Mouse (Mus musculus): ENCODE results near the gene Tsc2. TPM values are rescaled to one million over a fixed set of nuclear protein-coding genes. Genes with fewer than 3 reads are reported as not detected.
"Not testable (repeated sequence)": the region's sequence is repeated elsewhere in the genome, so short reads cannot be mapped to it uniquely, and the experiment has no call there.

Tsc2 gene
- polyA plus RNA-seq, 1 experiment from 2014 or later: 81.0 TPM

DNA sequence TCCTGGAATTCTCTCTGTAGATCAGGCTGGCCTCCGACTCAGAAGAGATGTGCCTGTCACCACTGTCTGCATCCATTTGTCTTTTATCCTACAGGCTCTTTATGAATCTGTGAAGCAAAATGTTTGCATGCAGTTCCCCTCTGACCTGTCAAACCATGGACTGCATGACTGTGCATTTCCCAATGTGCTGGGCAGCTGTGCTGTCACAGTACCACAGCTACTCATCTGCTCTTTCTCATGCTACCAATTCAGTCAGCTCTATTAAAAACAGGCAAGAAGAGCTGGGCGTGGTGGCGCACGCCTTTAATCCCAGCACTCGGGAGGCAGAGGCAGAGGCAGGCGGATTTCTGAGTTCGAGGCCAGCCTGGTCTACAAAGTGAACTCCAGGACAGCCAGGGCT, 34.6 kb upstream of the Tsc2 start:
- peaks cover 26% of the 10 kb centered on the region for H3K4me1 ChIP-seq (replicated peaks)
- ATAC-seq (ENCODE audit: low FRiP score, low read depth); H3K36me3 ChIP-seq; H3K27me3 ChIP-seq; H3K9me3 ChIP-seq; H3K4me2 ChIP-seq; H3K4me3 ChIP-seq; H3K27ac ChIP-seq (replicated peaks); H3K9ac ChIP-seq: not testable (repeated sequence)
- 71% methylated on average over 7 of the region's 7 CpGs for WGBS

DNA sequence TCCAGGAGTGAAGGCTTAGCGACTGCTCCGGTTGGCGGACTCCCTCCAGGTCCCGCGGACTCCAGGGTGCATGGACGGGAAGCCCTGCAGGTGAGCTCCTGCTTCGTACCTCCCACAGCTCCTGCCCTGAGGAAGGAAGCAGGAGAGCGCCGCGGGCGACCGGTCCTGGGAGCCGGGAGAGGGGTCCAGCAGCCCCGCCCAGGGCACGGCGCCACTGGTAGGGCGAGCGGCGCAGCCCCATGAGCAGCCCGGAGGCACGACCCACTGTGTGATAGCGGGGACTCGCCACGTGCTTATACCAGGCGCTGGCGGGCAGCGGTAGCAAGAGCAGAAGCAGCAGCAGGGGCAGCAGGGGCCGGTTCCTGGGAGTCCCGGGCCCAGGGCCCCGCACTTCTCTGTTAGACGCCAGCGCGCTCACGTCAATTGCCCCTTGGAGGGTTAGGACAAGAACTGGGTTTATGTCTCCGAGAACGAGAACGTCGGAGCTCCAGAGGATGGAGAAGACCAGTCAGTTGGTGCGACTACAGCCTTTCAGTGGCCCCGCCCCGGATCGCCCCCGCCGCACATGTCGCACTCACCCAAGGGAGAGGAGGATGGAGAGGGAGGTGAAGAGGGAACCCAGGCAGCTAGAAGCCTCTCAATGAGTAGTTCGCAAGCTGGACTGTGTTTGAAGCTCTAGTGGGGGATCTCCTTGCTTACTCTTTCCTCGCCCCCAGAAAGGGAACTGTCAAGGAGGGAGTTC, 25.8 kb upstream of the Tsc2 start, which contains the start of gene Npw:
Gene Npw, minus strand, starts transcription at position 441 of the 742 bp plus-strand sequence.
- no peaks in the 10 kb centered on the region for H3K36me3 ChIP-seq
- WGBS: 2% methylated on average over 45 of the region's 47 CpGs
- H3K4me1 ChIP-seq (replicated peaks): peaks cover 15% of the 10 kb centered on the region
- no peaks in the 10 kb centered on the region for H3K9me3 ChIP-seq
- peak within 1 kb of the TSS; percentile 31; the same call in 1 of the 2 replicates for H3K9ac ChIP-seq
- H3K4me2 ChIP-seq: peak within 1 kb of the TSS; percentile 64
- no peak for ATAC-seq (ENCODE audit: low FRiP score, low read depth)
- no peak within 1 kb of the TSS for H3K27ac ChIP-seq (replicated peaks)
- peak within 1 kb of the TSS; percentile 31 for H3K4me3 ChIP-seq
- H3K27me3 ChIP-seq: peaks cover 40% of the 10 kb centered on the region

DNA sequence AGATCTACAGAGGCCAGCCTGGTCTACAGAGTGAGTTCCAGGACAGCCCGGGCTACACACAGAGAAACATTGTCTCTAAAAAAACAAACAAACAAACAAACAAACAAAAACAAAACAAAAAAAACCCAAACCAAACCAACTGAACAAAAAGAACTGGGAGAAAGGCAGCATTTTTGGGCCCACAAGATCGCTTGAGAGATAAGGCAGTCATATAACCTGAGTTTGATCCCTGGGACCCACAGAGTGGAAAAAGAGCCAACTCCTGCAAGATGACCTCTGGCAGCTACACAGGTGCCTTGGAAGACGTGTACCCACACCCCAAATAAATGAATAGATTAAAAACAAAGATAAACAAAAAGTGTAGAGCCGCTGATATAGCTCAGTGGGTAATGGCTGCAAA, 22.5 kb upstream of the Tsc2 start:
- no peak overlapping the region for H3K9ac ChIP-seq
- 79% methylated on average over 4 of the region's 4 CpGs for WGBS
- H3K4me1 ChIP-seq (replicated peaks): peaks cover 22% of the 10 kb centered on the region
- H3K9me3 ChIP-seq: no peaks in the 10 kb centered on the region
- no peak overlapping the region for H3K27ac ChIP-seq (replicated peaks)
- ATAC-seq (ENCODE audit: low FRiP score, low read depth): no peak
- H3K4me3 ChIP-seq: no peak overlapping the region
- H3K4me2 ChIP-seq: no peak overlapping the region
- no peaks in the 10 kb centered on the region for H3K36me3 ChIP-seq
- H3K27me3 ChIP-seq: peaks cover 41% of the 10 kb centered on the region

DNA sequence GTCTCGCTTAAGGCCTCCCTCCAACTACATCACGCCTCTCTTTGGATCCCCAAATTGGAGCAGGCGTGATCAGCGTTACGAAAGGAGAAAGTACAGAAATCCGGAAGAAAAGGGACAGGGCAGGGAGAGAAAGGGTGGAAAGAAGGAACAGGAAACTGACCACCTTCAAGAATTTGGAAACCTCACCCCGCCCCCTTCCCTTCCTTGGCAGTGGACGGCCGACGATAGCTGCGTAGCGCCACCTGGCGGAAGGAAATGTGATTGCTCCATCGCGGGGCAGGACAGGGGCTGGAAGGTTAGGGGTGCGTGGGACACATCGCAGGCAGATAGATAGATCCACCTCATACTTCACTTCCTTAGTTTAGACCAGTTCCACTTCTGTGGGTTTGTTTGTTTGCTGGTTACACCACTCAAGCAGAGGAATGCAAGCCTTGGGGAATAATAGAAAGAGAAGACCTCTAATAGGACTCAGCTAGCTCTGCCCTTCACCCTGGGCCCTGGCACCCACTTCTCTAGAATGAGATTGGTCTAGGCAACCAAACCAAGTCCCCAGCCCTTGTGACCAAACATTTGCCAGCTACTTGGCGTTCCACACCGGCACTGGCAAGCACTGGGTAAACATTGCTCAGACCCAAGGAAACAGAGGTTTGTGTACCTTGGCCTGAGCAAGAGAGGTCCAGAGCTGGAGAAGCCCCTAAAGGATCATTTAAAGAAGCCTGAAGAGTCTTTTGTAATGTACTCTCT, 21.7 kb upstream of the Tsc2 start:
- ATAC-seq (ENCODE audit: low FRiP score, low read depth): no peak
- H3K36me3 ChIP-seq: no peaks in the 10 kb centered on the region
- WGBS: 4% methylated on average over 19 of the region's 19 CpGs
- peaks cover 33% of the 10 kb centered on the region for H3K27me3 ChIP-seq
- no peak overlapping the region for H3K27ac ChIP-seq (replicated peaks)
- H3K4me2 ChIP-seq: peak overlapping the region; percentile 55
- 0 out of 2 replicates have a peak overlapping the region, but pooled peaks have one; percentile 4 for H3K9ac ChIP-seq
- H3K9me3 ChIP-seq: no peaks in the 10 kb centered on the region
- H3K4me1 ChIP-seq (replicated peaks): peaks cover 30% of the 10 kb centered on the region
- peak overlapping the region; percentile 28 for H3K4me3 ChIP-seq

DNA sequence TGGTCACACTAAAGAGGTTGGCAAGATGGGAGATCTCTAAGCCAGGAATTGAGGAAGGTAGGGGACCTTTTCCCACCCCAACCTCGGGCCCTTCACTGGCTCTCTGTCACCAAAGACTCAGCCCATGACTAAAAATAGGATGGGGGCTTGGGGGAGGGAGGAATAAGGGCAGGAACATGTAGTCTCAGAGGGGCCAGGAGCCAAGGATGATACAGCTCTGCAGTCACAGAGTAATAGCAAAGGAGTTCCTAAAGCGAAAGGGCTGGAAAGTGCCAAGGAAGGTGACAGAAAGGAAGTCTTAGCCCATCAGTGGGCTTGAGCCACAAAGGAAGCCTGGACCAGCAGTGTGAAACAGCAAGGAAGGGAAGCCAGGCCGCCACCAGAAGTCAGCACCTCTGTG, 19.4 kb upstream of the Tsc2 start:
- Histone ChIP-seq H3K27ac (replicated peaks) (no peak overlapping the region), H3K27me3 (peaks cover 11% of the 10 kb centered on the region), H3K4me2 (no peak overlapping the region), H3K36me3 (no peaks in the 10 kb centered on the region), H3K9me3 (no peaks in the 10 kb centered on the region), H3K4me1 (replicated peaks) (peaks cover 23% of the 10 kb centered on the region), H3K4me3 (no peak overlapping the region), H3K9ac (no peak overlapping the region)
- 77% methylated on average over 3 of the region's 3 CpGs for WGBS
- no peak for ATAC-seq (ENCODE audit: low FRiP score, low read depth)

DNA sequence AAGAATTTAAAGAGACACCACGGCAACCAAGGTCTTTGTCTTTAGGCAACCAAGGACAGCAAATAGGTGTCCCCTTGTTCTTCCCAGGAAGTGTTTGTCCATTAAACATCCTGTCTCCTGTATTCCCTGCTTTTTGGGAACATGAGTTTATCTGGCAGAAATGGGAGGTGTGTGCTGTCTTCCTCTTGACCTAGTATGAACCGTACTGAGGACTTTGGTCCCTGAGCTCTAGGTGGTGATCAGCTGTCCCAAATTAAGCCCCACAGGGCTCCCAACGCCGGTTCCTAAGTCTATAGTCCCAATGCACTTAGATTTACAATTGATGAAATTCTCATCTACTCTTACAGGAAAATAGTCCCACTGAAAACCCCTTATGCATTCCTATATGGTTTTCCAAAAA, 18.3 kb upstream of the Tsc2 start:
- ATAC-seq (ENCODE audit: low FRiP score, low read depth): no peak
- peak overlapping the region; percentile 92 for H3K4me2 ChIP-seq
- H3K9me3 ChIP-seq: no peaks in the 10 kb centered on the region
- H3K4me1 ChIP-seq (replicated peaks): peaks cover 23% of the 10 kb centered on the region
- 78% methylated on average over 4 of the region's 4 CpGs for WGBS
- H3K4me3 ChIP-seq: peak overlapping the region; percentile 72
- H3K9ac ChIP-seq: peak overlapping the region; percentile 87; the same call in 1 of the 2 replicates
- H3K27me3 ChIP-seq: 0 out of 2 replicates have a peak, but pooled peaks cover 7% of the 10 kb centered on the region
- H3K27ac ChIP-seq (replicated peaks): 0 out of 2 replicates have a peak overlapping the region, but pooled peaks have one; percentile 80
- no peaks in the 10 kb centered on the region for H3K36me3 ChIP-seq

DNA sequence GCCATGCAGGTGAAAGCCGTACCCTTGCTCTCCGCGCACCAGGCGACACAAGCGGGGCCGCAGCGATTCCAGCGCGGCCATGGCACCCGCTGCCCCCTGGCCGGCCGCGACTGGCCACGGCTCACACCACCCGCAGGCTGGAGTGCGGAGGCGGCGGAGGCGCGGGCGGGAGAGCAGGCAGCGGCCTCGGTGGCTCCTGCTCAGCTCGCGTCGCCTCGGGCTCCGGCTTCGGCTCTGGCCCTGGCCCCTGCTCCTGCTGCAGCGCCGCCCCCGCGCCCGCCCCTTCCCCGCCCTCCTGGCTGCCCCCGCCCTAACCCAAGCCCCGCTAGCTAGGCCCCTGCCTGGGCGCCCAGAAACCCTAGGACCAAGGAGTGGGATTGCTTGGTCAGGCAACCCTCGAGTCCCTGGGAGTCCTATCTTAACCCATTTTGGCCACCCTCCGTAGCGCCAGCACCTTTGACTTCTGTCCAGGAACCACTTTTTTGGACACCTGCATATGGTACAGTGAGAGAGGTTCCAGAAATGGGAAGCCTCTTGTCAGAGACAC, 17.7 kb upstream of the Tsc2 start, which contains the start of gene Slc9a3r2:
Gene Slc9a3r2, minus strand, starts transcription at position 258 of the 547 bp plus-strand sequence.
- 0 out of 2 replicates have a peak, but pooled peaks cover 7% of the 10 kb centered on the region for H3K27me3 ChIP-seq
- peak within 1 kb of the TSS; percentile 80 for H3K27ac ChIP-seq (replicated peaks)
- peak within 1 kb of the TSS; percentile 92 for H3K4me2 ChIP-seq
- H3K4me1 ChIP-seq (replicated peaks): peaks cover 23% of the 10 kb centered on the region
- 2% methylated on average over 21 of the region's 41 CpGs for WGBS
- no peaks in the 10 kb centered on the region for H3K36me3 ChIP-seq
- H3K9me3 ChIP-seq: no peaks in the 10 kb centered on the region
- H3K4me3 ChIP-seq: peak within 1 kb of the TSS; percentile 72
- H3K9ac ChIP-seq: peak within 1 kb of the TSS; percentile 87
- ATAC-seq (ENCODE audit: low FRiP score, low read depth): peak; percentile 72

DNA sequence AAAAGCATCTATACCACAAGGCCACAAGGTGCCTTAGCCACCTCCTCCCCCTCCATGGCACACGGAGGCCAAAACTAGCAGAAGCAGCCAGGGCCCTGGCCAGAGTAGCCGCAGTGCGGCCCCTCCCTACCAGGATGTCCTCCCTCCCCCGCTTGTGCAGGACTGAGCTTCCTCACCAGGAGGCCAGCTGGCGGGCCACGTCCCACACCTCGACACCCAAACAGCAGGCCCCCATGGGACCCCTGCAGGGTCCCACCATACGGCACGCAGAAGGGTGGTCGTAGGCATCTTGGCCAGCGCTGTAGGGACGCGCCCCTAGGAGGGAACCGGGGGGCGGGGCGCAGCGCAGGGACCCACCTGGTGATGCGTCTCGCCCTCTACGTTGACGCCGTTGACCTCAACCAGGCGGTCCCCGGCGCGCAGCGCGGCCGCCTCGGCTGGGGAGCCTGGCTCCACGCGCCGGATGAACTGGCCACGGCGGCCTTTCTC, 17.2 kb upstream of the Tsc2 start:
- Histone ChIP-seq H3K4me2 (peak overlapping the region; percentile 92), H3K27ac (replicated peaks) (peak overlapping the region; percentile 80), H3K27me3 (0 out of 2 replicates have a peak, but pooled peaks cover 7% of the 10 kb centered on the region), H3K4me3 (peak overlapping the region; percentile 72), H3K9me3 (no peaks in the 10 kb centered on the region), H3K4me1 (replicated peaks) (peaks cover 23% of the 10 kb centered on the region), H3K36me3 (no peaks in the 10 kb centered on the region), H3K9ac (peak overlapping the region; percentile 87)
- under 1% methylated on average over 32 of the region's 35 CpGs for WGBS
- peak; percentile 50; the same call in 1 of the 2 replicates for ATAC-seq (ENCODE audit: low FRiP score, low read depth)

DNA sequence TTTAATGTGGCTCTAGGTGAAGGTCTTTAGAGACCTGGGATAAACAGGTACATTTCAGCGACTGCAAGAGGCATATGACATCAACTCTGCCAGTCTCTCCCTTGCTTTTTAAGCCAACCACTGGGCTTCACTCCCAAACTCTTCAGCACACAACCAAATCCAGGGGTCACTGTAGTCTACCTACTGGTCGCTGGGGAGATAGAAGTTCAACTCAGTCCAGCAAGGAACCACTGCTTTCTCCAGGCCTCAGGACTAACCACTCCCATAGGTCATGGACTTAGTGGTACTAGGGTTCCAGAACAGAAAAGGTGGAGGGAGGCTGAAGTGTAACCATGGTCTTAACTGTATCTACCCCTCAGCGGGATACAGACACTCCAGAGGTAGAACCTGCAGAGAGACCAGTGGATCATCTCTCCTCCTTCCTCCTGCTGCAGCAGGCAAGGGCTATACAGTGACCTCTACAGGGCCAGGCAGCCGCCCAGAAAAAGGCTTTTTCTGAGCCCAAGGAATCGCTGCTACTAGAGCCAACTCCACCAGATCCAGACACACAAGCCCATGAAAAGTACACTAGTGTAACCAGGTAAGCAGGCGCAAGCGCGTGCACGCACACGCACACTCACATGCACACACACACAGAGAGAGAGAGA, 16.4 kb upstream of the Tsc2 start:
- Histone ChIP-seq H3K4me3 (peak overlapping the region; percentile 72), H3K36me3 (no peaks in the 10 kb centered on the region), H3K27ac (replicated peaks) (peak overlapping the region; percentile 80; the same call in 1 of the 2 replicates), H3K9ac (peak overlapping the region; percentile 87; the same call in 1 of the 2 replicates), H3K27me3 (0 out of 2 replicates have a peak, but pooled peaks cover 7% of the 10 kb centered on the region), H3K4me2 (peak overlapping the region; percentile 92), H3K9me3 (no peaks in the 10 kb centered on the region), H3K4me1 (replicated peaks) (peaks cover 19% of the 10 kb centered on the region)
- WGBS: 70% methylated on average over 10 of the region's 10 CpGs
- ATAC-seq (ENCODE audit: low FRiP score, low read depth): no peak

DNA sequence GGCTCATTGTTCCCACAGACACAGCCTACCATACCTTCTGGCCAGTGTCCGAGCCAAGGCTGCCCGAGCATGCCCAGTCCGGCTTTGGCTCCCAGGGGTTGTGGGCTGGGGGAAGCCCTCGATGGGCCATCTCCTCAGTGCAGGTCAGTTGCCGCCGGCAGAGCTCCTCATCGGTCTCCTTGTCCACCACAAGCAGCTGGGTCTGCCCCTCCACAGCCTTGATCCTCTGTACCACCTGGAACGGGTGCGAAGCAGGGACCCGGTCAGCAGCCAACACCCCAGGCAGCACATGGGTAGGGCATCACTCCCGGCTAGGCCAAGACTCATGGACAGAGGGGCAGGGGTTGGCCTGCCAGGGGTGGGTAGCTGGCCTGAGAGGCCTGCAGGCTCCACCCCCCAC, 15.1 kb upstream of the Tsc2 start:
- H3K36me3 ChIP-seq: no peaks in the 10 kb centered on the region
- no peak overlapping the region for H3K27ac ChIP-seq (replicated peaks)
- ATAC-seq (ENCODE audit: low FRiP score, low read depth): no peak
- H3K9me3 ChIP-seq: no peaks in the 10 kb centered on the region
- WGBS: 80% methylated on average over 11 of the region's 11 CpGs
- H3K27me3 ChIP-seq: 0 out of 2 replicates have a peak, but pooled peaks cover 7% of the 10 kb centered on the region
- no peak overlapping the region for H3K9ac ChIP-seq
- 0 out of 2 replicates have a peak overlapping the region, but pooled peaks have one; percentile 3 for H3K4me3 ChIP-seq
- peaks cover 17% of the 10 kb centered on the region for H3K4me1 ChIP-seq (replicated peaks)
- H3K4me2 ChIP-seq: peak overlapping the region; percentile 36

DNA sequence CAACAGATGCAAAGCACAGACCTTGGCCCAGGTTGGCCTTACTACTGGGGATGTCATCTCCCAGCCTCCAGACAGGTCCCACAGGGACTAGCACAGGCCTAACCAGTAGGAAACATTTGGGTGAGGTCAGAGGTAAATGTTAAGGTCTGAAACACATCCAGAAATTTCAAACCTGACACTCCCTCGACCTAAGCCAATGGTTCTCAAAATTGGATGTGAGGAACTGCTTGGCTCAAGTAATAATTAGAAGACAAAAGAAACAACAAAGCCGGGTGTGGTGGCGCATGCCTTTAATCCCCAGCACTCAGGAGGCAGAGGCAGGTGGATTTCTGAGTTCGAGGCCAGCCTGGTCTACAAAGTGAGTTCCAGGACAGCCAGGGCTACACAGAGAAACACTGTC, 14.0 kb upstream of the Tsc2 start:
- peaks cover 17% of the 10 kb centered on the region for H3K4me1 ChIP-seq (replicated peaks)
- H3K4me2 ChIP-seq: no peak overlapping the region
- ATAC-seq (ENCODE audit: low FRiP score, low read depth): no peak
- H3K36me3 ChIP-seq: no peaks in the 10 kb centered on the region
- H3K27me3 ChIP-seq: 0 out of 2 replicates have a peak, but pooled peaks cover 3% of the 10 kb centered on the region
- WGBS: 90% methylated on average over 4 of the region's 4 CpGs
- H3K27ac ChIP-seq (replicated peaks): no peak overlapping the region
- H3K9ac ChIP-seq: no peak overlapping the region
- no peaks in the 10 kb centered on the region for H3K9me3 ChIP-seq
- H3K4me3 ChIP-seq: no peak overlapping the region

Measured in hindbrain, embryonic 15.5 days (tissue).